Mouse (Mus musculus) cortical plate, adult 2 months (tissue): ENCODE results near the gene Aldh8a1.

ENCODE experiments used
- CTCF ChIP-seq: fragments of 200-500 bp; IDR thresholded peaks from 2 replicates; pipeline ENCODE4 v1.5.1; 2011; ENCODE audit warnings: mild to moderate bottlenecking, control low read depth, low read length; ENCODE audit not compliant: insufficient read depth; ENCODE audit errors: extremely low read depth
- POLR2A ChIP-seq: fragments of 200-500 bp; IDR thresholded peaks from 2 replicates; pipeline ENCODE4 v1.6.1; 2011; ENCODE audit warnings: mild to moderate bottlenecking, low read length, control low read depth; ENCODE audit not compliant: insufficient read depth; ENCODE audit errors: extremely low read depth

GRCm38 (mm10) chr10:21391286-21391685 is 14.2 kb downstream of the Aldh8a1 start:
- TF ChIP-seq POLR2A, result no peak
- TF ChIP-seq CTCF, result no peak
